Mouse (Mus musculus) spleen, adult 2 months (tissue): ENCODE results near the gene Dnajc6.

Experiments
- CTCF ChIP-seq: fragments of 200-500 bp; IDR thresholded peaks from 2 replicates; pipeline ENCODE4 v1.5.1; 2011; ENCODE audit warnings: mild to moderate bottlenecking, inconsistent platforms; ENCODE audit not compliant: insufficient read depth, insufficient read length, insufficient replicate concordance; ENCODE audit errors: extremely low read depth
- POLR2A ChIP-seq: fragments of 200-500 bp; IDR thresholded peaks from 2 replicates; pipeline ENCODE4 v1.6.1; 2011; ENCODE audit warnings: low read depth, low read length, inconsistent platforms

DNA sequence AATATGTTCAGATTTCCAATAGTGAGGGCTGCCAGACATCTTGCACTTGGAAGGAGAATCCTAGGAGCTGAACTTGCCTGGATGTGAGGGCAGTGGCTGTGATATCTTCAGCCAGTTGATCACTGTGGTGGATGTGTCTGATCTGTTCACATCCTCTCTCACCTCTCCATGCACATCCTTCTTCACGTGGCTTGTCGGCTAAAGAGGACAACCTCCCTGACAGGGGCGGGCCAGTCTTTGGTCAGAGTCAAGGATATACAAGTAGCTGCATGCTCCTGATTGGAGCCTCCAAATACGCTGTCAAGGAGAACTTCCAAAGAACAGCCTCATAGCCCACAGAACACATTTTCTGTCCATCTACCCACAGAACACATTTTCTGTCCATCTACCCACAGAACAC, 58.6 kb downstream of the Dnajc6 start:
- TF ChIP-seq CTCF, result no peak
- no peak for TF ChIP-seq POLR2A
